Mouse (Mus musculus) layer of hippocampus, adult 18-20 months (tissue): ENCODE data around the gene Mllt6. TPM values are rescaled to one million over a fixed set of nuclear protein-coding genes. Genes with fewer than 3 reads are reported as not detected.
"Not testable (repeated sequence)": the region's sequence is repeated elsewhere in the genome, so short reads cannot be mapped to it uniquely, and the experiment has no call there.

Source experiments
- DNase-seq, 2 experiments: peaks; one replicate each; pipeline ENCODE4 v3.0.0; 2022; ENCODE audit warnings: low spot score in 2 of 2
- total RNA-seq, 2 experiments: library from RNA; stranded (reverse); gene quantifications; 2 replicates each; pipeline ENCODE4 v1.2.3; 2021

Gene Mllt6
- total RNA-seq, 2 experiments from 2014 or later: 122 to 137 TPM

- peak in 1 of 2 experiments; percentile 73 for DNase-seq
Measured at GRCm38 (mm10) chr11:97694921-97695711, 31.9 kb downstream of the Mllt6 start.

GRCm38 (mm10) chr11:97695712-97696401 is 32.6 kb downstream of the Mllt6 start:
- no peak for DNase-seq

DNA sequence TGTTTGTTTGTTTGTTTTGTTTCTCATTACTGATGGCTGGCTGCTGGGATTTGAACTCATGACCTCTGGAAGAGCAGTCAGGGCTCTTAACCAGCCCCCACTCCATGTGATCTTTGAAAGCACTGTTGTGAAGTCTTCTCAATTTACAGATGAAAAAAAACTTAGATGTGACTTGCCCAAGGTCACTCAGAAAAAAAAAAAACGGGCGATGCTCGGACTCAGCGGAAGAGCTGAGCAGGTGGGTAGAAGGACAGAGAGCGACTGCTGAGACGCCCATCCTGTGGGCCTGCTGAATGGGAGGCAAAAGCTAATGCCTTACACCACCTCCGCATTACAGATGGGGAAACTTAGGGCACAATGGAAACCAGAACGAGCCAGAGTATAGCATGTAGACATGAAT is 33.5 kb downstream of the Mllt6 start:
- DNase-seq: no peak

- DNase-seq: no peak
Measured at GRCm38 (mm10) chr11:97697199-97697890, 34.1 kb downstream of the Mllt6 start.

DNA sequence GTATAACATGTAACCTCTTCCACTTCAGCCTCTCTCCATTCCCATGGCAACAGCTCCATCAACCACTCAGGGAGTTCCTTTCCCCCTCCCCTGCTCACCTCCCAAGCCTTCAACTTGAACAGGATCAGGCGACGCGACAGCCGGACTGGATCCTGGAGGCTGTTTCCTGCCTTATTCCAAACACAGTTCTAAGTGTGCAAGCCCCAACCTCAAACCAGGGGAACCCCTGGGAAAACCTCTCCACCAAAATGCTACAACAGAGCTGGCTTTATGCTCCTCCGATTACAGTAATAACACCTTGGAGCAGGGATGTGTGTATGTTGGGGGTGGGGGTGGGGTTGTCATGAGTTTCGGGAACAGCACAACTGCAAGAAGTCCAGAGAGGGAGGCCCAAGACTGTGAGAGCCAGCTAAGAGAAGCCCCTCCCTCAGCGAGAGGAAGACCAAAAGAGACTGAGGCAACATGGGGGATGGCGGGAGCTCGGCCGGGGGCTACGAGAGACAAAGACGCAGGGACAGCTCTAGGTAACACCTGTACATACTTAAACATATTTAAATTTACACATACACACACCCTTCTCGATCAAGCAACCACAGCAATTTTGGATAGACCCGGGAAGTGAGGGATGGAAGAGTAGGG is 34.8 kb downstream of the Mllt6 start:
- DNase-seq: no peak

DNA sequence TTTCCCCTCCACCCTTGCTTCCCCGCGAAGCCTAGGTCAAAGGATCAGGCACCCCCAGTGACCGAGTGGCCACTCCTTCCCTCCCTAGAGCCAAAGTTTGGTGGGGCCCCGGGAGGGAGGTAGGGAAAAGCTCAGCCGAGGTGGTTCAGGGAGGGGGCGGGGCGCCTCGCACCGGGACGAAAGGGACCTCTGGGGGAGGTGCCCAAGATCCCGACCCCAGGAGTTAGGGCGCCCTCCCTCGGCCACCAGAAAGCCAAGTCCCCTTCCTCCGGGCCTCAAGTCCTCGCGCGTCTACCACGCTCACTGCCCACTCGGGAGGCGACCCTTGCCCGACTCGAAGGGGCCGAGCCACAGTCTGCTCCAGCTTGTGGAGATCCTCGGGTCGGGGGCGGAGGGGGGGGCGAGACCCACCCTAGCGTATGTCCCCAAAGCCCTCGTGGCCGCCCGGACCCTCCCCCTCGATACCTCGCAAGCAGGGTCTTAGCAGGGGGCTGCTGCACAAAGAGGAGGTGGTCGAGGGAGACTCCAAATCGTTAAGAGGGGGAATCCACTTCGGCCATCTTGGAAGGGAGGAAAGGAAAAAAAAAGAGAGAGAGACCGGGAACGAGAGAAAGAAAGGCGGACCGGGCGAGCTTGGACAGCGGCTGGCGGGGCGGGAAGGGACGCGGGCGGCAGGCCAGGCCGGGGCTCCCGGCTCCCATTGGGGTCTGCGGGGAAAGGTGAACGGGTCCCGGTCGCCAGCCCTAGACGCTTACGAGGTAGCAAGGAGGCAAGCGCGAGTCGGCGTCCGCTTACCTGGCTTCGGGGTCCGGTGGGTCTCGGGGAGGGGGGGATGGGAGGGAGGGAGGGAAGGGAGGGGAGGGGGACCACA is 35.8 kb downstream of the Mllt6 start:
- DNase-seq: no peak

DNA sequence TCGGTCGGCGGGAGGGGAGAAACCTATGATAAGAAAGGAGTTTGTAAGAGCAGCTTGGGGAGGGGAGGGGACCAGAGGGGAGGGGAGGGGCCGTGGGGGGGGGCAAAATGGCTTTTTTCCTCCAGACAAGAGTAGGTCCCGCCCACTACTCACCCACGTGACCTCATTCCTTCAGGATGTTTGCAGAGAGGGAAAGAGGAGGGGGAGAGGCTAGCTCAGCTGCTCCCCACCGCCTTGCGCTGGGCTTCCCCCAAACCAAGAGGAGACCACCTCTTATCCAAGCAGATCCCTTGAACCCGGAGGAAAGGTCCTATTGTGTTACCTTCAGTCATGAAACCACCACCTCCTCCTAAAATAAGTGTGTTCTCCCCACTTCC is 36.4 kb downstream of the Mllt6 start:
- DNase-seq: peak; percentile 67 to 83

DNA sequence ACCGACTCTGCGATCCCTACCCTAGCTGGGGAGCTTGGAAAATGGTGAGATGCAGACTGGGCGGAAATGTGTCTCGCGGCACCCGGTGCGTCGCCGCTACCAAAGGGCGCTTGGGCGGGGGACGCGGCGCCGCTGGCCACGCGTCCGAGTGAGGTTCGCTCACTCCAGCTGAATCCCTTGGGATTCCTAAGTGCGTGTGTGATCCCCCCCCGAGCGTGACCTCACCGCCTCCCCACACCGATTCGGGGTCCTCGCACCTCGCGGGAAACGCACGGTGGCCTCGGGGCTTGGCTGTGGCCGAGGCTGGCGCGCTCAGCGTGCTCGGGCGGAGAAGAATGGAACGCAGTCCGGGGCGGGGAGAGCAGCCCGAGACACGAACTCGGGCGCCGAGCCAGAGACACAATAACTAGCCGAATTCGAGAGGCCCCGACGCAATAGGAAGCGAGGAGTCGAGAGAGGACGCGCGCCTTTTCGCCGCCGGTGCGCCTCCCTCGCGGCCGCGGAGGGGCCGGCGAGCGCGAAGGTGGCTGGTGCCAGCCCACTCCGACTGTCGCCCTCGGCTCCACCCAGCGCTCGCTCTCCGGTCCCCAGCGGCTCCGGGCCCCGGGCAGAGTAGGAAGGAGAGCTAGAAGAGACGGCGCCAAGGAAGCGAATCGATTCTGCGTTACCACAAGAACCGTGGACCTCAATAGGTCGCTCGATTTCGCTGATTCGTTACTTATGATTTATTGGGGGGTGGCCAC is 37.0 kb downstream of the Mllt6 start, which contains the start of gene Pcgf2:
TSS of gene Pcgf2 (minus strand) at position 495 of the 743 bp plus-strand sequence.
- DNase-seq: peak in 1 of 2 experiments; percentile 66

DNA sequence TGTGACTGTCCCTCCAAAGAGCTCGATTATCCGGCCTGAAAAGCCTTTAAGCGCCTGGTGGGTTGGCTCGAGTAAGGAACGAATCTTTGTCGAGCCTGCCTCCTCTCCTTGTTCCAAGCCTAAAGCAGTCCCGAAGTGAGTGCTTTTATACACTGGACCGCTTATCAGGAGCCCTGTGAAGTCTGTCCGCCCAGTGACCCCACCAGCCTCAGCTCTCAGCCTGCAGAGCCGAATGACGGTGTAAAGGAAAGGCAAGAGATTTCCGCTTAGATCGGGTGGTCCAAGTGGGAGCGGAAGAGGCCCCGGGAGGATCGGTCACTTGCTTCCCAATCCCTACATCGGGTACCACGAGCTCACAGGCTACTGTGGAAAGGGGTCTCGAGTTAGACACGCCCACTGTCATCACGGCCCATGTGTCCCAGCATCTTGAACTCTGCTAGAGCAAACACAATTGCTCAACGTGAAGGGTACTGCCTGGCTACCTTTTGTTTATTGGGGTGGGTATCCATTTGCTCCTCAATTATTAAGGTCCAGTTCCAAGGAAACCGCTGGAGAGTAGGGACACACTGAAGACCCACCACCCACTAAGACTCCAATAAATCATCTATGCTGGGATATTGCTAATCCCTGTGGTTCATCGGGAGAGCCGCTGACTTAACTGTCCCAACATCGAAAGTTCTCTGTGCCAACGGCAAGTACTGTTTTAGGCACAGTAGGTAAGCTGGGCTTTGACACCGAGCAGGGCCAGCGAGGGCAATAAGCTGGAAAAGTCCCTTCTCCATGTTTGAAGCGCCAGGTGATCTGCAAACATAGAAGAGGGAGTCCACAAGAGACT is 37.7 kb downstream of the Mllt6 start:
- DNase-seq: no peak

GRCm38 (mm10) chr11:97701581-97702392 is 38.6 kb downstream of the Mllt6 start:
- no peak for DNase-seq

GRCm38 (mm10) chr11:97702393-97702745 is 39.2 kb downstream of the Mllt6 start:
- DNase-seq: peak; percentile 85 to 94

DNA sequence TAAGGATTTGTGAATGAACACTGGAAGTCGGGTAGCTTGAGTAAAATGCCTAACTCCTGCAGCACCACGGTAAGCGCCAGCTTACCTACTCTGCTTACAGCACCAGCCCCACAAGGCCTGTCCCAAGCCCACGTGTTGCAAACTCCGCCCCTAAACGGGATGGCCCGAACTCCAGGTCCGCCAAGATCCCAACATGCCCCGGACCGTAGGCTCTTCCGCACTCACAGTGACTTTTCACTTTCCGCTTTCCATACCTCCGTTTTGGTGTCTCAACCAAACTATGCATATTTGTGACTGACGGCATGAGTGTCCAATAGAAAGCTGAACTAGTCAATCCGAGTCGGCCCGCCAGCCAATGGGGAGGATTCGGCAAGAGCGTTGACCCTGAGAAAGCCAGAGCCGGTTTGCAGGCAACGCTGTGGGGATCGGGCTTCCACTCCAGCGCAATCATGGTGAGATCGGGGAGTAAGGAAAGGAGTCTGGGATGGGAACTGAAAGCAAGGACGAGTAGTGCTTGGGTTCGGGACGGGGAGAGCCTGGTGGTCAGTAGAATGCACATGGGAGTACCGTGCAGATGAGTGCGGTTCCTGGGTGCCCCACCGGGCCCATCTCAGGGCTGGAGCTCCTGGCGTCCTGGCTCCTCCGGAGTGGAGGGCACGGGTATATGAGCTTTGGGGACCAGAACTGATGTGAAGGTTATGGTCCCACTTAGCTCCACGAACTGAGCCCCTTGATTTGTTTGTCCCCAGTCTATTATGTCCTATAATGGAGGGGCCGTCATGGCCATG is 40.0 kb downstream of the Mllt6 start, which contains the start of gene Psmb3:
TSS of gene Psmb3 (plus strand) at position 361 of the 788 bp plus-strand sequence.
- DNase-seq: peak; percentile 99 to 100

GRCm38 (mm10) chr11:97710067-97710466 is 46.9 kb downstream of the Mllt6 start:
- not testable (repeated sequence) for DNase-seq

- DNase-seq: no peak
Measured at GRCm38 (mm10) chr11:97711200-97711900, 48.1 kb downstream of the Mllt6 start.

- no peak for DNase-seq
Measured at GRCm38 (mm10) chr11:97712286-97712685, 49.1 kb downstream of the Mllt6 start.

- no peak for DNase-seq
Measured at GRCm38 (mm10) chr11:97713896-97714295, 50.7 kb downstream of the Mllt6 start.
